Mouse (Mus musculus) embryo, embryonic 10 days (tissue): Measurements from ENCODE around the gene Slc35f6.
"Not testable (repeated sequence)": the region's sequence is repeated elsewhere in the genome, so short reads cannot be mapped to it uniquely, and the experiment has no call there.

Source experiments
- DNase-seq: peaks from one replicate; pipeline ENCODE4 v3.0.0-alpha.2; 2015; ENCODE audit warnings: low spot score

Gene Slc35f6

GRCm38 (mm10) chr5:30660278-30660677 lies 12.5 kb downstream of the Slc35f6 start:
- no peak for DNase-seq

GRCm38 (mm10) chr5:30660813-30661212 lies 13.1 kb downstream of the Slc35f6 start:
- no peak for DNase-seq

DNA sequence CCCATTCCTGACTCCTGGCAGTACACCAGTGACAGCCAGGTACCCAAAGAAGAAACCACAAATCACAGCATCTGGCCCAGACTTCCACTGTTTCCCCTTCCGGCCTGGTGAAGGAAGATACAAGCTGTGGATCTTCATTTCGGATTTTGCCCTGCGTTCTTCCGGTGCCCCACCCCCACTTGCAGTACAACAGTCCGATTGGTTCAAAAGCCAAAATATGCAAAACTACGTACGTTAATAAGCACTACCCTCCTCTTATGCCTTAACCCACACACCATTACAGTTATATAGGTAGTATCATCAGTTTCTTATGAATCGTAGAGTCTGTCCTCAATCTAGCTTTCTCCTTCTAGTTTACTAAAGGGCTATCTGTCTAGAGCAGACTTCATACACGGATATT lies 17.6 kb downstream of the Slc35f6 start:
- no peak for DNase-seq

DNA sequence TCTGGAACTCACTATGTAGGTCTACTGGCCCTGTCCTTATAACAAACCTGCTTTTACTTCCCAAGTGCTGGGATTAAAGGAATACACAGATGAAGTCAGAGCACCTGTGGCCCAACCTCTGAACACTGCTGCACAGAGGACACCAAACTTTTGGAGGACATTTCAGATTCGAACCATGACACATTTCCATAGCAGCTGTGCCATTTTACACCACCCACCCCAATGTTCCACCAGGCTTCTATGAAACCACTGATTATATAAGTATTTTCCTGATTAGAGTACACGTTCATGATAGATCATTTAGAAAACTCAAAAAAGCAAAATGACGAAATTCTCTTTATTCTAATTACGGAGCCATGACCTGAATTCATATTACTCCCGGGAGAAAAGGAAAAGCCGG lies 18.2 kb downstream of the Slc35f6 start:
- no peak for DNase-seq

- DNase-seq: peak; percentile 96
Measured at GRCm38 (mm10) chr5:30666391-30667195, 18.9 kb downstream of the Slc35f6 start, which contains the start of gene Cenpa. Gene Cenpa, plus strand, starts transcription at chr5:30666777.

DNA sequence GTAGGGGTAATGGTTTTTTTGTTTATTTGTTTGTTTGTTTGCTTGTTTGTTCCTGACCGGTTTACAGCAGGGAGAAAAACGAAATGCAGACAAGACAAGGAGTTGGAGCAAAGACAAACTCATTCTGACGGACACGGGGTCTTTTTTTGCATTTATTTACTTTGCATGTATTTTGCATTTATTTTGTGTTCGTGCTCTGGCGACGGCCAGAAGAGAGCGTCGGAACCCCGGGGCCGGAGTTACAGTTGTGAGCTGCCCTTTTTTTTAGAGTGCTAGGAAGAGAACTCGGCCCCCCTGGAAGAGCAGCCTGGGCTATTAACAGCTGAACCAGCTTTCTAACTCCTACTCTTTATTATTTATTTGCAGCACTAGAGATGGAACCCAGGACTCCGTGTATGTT lies 19.5 kb downstream of the Slc35f6 start:
- no peak for DNase-seq

DNA sequence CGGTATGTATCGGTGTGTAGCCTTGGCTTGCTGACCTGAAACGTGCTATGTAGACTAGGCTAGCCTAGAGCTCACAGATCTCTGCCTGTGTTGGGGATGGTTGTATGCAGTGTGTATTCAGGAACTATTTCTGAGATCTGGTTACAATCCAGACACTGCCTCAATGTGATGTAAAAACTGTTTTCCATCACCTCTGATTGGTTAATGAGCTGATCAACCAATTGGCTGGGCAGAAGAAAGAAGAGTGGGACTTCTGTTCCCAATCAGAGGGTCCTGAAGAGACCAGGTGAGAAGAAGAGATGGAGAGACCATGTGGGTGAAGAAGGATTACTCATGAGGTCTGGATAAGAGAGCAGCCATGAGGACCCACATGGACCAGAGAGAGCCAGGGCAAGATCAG lies 20.0 kb downstream of the Slc35f6 start:
- DNase-seq: no peak

DNA sequence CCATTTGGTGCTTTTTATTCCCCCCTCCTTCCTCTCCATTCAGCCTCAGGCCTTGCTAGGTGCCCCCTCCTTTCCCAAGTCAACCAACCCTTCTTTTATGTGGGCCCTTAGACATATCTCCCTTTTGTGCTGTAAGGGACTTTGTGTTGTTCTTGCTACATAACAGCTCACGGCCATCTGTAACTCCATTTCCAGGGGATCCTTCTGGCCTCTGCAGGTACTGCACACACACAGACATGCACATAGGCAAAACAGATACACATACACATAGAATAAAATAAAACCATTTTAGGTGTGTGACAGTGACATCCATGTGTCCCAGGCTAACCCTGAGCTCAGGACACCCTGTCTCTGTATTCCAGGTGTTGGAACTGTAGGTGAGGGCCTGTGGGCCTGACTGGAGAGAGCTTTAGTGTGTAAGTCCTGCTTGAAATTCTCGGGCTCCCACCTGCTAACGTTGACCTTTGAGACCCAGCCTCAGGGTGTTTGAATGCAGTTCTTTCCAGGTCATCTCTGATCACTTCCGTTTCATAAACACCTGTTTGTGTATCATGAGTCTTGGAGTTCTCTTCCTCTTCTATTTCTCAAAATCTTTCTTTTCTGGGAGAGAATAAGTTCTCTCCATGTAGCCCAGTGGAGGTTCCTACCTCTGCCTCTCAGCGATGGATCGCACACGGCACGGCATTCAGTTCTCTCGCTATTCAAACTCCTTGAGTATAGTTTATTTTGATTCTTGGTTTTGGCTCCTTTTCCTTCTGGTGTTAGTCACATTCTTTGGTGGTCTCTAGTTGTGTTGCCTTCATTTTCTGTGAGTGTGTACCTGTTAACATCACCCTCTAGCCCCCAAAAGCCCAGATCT lies 21.1 kb downstream of the Slc35f6 start:
- no peak for DNase-seq

DNA sequence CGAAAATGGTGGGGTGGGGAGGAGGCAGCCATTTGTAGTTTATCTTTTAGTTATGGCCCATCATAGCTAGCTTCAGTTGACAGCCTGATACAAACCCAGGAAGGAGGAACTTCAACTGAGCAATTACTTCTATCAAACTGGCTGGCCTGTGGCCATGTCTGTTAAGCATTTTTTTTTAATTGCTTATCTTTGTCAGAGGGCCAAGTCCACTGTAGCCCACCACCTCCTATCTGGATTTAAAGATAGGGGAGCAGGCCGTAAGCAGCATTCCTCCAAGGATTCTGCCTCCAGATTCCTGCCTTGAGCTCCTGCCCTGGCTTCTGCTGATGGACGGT lies 21.7 kb downstream of the Slc35f6 start:
- no peak for DNase-seq

- no peak for DNase-seq
Measured at GRCm38 (mm10) chr5:30670091-30670490, 22.4 kb downstream of the Slc35f6 start.

DNA sequence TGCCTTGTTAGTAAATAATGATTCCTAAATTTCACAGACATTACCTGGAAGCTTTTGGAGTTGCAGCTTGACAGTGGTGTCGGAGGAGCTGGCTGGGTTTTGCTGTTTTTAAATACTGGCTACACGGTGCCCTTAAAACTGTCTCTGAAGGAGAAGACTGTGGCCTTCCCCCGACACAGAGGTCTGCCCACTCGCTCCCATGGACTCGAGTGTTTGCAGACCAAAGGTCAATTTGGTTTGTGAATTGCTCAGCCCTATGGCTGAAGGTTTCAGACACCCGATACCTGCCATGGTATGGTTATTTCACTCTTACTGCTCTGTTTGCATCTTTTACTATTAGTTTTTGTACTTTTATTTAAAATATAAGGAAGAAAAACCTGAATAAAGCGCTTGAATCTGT lies 26.3 kb downstream of the Slc35f6 start:
- DNase-seq: no peak

- no peak for DNase-seq
Measured at GRCm38 (mm10) chr5:30676800-30677199, 29.1 kb downstream of the Slc35f6 start.

- not testable (repeated sequence) for DNase-seq
Measured at GRCm38 (mm10) chr5:30678069-30678468, 30.3 kb downstream of the Slc35f6 start.

- no peak for DNase-seq
Measured at GRCm38 (mm10) chr5:30678722-30679296, 31.1 kb downstream of the Slc35f6 start.

DNA sequence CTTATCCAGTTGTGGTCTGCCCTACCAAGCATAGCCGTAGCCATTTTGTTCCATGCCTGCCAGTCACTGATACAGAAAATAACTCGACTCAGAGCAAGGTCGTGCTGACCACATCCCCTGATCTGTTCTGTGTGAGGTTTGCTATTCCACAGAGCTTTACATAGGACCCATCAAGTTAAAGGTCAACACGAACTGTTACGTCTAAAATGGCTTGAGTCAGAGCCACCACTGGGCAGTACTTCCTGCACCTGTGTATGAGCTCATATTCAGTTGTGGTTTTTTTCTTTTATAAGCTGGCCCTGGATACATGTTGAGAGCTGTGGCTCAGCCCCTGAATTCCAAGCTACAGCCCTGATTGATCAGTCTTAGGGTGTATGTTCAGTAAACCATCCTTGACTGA lies 31.9 kb downstream of the Slc35f6 start:
- DNase-seq: no peak

DNA sequence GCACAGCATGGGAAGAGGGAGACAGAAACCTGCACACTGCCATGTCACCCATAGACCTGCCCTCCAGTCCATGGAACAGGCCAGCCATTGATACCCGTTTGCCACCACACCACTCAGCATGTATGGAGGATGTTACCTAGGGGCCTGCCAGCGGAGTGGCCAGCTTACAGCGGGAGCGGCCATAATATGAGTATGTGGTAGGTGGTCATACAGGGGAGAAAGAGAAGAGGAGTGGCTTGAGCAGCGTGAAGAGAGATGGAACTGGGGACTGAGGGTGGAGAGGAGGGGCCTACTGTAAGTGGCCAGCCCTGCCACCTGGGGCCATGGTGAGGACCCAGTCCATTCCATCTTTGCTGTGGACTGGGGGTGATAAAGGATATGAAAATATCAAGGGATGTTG lies 34.2 kb downstream of the Slc35f6 start:
- DNase-seq: no peak

DNA sequence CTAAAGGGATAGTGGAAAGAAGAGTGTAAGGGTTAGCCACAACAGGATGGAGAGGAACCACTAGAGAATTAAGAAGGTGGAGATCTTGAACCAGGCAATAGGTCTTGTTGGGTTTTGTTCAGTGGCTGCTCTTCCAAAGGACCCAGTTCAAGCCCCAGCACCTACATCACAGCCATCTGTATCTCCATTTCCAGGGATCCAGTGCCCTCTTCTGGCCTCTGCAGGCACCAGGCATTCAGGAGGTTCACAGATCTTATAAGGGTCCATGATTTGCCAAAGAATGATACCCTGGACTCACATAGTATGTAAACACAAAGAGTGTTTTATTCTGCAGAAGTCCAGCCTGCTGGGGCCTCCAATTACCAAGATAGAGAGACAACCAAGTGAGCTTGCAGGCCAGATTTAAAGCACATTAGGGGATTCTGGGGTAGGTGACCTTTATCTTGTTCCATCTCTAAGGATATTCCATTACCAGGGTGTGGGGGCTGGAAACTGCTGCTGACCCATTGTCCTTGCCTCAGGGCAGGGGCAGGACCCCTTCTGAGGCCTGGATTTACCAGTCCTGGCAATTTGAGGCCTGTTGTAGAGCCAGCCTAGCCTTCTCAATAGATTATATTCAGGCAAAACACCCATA lies 35.4 kb downstream of the Slc35f6 start:
- DNase-seq: no peak

DNA sequence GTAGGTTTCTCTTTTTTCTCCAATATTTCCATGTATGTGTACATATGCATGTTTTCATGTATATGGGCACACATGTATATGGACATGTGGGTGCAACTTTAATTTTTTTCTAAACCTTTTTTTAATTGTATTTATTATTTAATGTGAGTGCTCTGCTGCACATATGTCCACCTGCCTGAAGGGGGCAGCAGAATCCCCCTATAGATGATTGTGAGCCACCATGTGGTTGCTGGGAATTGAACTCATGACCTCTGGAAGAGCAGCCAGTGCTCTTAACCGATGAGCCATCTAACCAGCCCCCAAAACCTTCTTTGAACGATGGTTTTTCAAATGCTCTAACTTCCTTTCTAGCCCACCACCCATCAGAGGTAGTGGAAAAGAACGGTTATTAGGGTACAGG lies 36.3 kb downstream of the Slc35f6 start:
- no peak for DNase-seq

GRCm38 (mm10) chr5:30686781-30687180 lies 39.0 kb downstream of the Slc35f6 start:
- DNase-seq: peak; percentile 68

GRCm38 (mm10) chr5:30700361-30701000 lies 52.7 kb downstream of the Slc35f6 start:
- DNase-seq: no peak

DNA sequence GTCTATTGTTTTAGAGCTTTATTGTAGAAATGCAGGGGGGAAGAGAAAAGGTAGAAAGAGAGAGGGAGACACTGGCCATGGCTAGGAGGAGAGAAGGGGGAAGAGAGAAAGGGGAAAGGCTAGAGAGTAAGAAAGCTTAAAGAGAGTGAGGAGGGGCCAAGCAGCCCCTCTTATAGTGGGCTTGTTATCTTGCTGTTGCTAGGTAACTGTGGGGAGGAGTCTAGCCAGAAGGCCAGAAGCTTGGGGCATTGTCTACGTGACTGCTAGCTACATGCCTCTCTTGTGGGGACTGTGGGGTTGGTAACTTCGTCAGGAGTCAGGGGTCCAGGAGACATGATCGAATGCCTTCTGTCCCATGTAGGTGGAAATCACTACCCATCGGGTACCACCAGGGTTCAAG lies 53.6 kb downstream of the Slc35f6 start:
- peak; percentile 69 for DNase-seq

DNA sequence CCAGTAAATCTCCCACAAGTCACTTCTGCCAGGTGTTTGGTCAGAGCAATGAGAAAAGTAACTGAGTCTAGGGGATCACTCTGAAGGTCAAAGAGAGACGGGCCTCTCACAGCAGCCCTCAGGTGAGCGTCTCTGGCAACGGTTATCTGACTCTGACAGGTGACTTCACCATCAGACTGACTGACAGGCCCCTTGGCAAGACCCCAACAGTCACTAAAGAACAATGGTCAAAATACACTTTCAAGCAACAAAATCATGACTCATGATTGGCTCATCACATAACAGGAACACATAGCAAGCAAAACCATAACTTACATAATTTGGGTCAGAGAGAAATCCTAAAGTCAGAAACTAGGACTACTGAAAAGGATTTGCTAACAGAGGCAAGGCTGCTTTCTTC lies 54.1 kb downstream of the Slc35f6 start:
- DNase-seq: no peak
